Mouse (Mus musculus) forebrain, embryonic 15.5 days (tissue): ENCODE measurements at regions not wholly inside any gene's neighbourhood (a gene's known extent, or its start where the extent isn't known, plus 50 kb on each side); places are given as distances from the start of the nearest gene placed in this dataset.

Source experiments
- ATAC-seq: fragments of 200-750 bp; cut with Nextera tagmentation; replicated peaks from 2 replicates; pipeline ENCODE4 v1.8.0; 2017; ENCODE audit warnings: mild to moderate bottlenecking, moderate TSS enrichment, moderate library complexity
- H3K27ac ChIP-seq: fragments of 300-500 bp; sonication (generic); replicated peaks from 2 replicates; pipeline ENCODE4 v1.5.1; 2015; ENCODE audit warnings: mild to moderate bottlenecking, inconsistent platforms
- H3K27me3 ChIP-seq: fragments of 300-500 bp; sonication (generic); 2 replicates; pipeline ENCODE4 v1.6.1; 2015; ENCODE audit warnings: inconsistent platforms
- H3K36me3 ChIP-seq: fragments of 300-500 bp; sonication (generic); 2 replicates; pipeline ENCODE4 v1.6.1; 2015; ENCODE audit warnings: mild to moderate bottlenecking, inconsistent platforms
- H3K4me1 ChIP-seq: fragments of 300-500 bp; sonication (generic); 2 replicates; pipeline ENCODE4 v1.6.1; 2015; ENCODE audit warnings: inconsistent platforms
- H3K4me2 ChIP-seq: fragments of 300-500 bp; sonication (generic); replicated peaks from 2 replicates; pipeline ENCODE4 v1.6.1; 2015; ENCODE audit warnings: mild to moderate bottlenecking, inconsistent platforms
- H3K4me3 ChIP-seq: fragments of 300-500 bp; sonication (generic); 2 replicates; pipeline ENCODE4 v1.5.1; 2015; ENCODE audit warnings: mild to moderate bottlenecking, inconsistent platforms
- H3K9ac ChIP-seq: fragments of 300-500 bp; sonication (generic); replicated peaks from 2 replicates; pipeline ENCODE4 v1.6.1; 2015; ENCODE audit warnings: mild to moderate bottlenecking, inconsistent platforms
- H3K9me3 ChIP-seq: fragments of 300-500 bp; sonication (generic); 2 replicates; pipeline ENCODE4 v1.6.1; 2016; ENCODE audit warnings: inconsistent platforms
- WGBS: fragments of 180-500 bp; shearing (Covaris S2); methylation state at CpG from one replicate; pipeline ENCODE4 v1.1.7; 2015; ENCODE audit warnings: mixed read lengths; 5-methylcytosine and 5-hydroxymethylcytosine counted together

GRCm38 (mm10) chr1:32805890-32806630 is 259.0 kb upstream of the Gm5415 start:
- Histone ChIP-seq H3K4me3 (no peak overlapping the region), H3K27ac (no peak overlapping the region), H3K9me3 (no peaks in the 10 kb centered on the region), H3K36me3 (no peaks in the 10 kb centered on the region), H3K27me3 (no peaks in the 10 kb centered on the region), H3K4me1 (no peaks in the 10 kb centered on the region), H3K9ac (no peak overlapping the region), H3K4me2 (no peak overlapping the region)
- ATAC-seq = no peak
- 47% methylated on average over 6 of the region's 6 CpGs for WGBS

GRCm38 (mm10) chr1:32772217-32772616 is 225.1 kb upstream of the Gm5415 start:
- Histone ChIP-seq H3K4me2 (no peak overlapping the region), H3K9ac (no peak overlapping the region), H3K27me3 (no peaks in the 10 kb centered on the region), H3K27ac (no peak overlapping the region), H3K36me3 (no peaks in the 10 kb centered on the region), H3K4me3 (no peak overlapping the region), H3K4me1 (no peaks in the 10 kb centered on the region), H3K9me3 (no peaks in the 10 kb centered on the region)
- WGBS = 96% methylated on average over 10 of the region's 10 CpGs
- ATAC-seq = 0 out of 2 replicates have a peak, but pooled peaks have one; percentile 16

- no peak overlapping the region for H3K9ac ChIP-seq
- no peaks in the 10 kb centered on the region for H3K4me1 ChIP-seq
- H3K4me3 ChIP-seq = no peak overlapping the region
- H3K27ac ChIP-seq = no peak overlapping the region
- H3K9me3 ChIP-seq = no peaks in the 10 kb centered on the region
- H3K36me3 ChIP-seq = no peaks in the 10 kb centered on the region
- no peak overlapping the region for H3K4me2 ChIP-seq
- ATAC-seq = no peak
- H3K27me3 ChIP-seq = no peaks in the 10 kb centered on the region
- WGBS = 91% methylated on average over 4 of the region's 4 CpGs
These were observed 221.0 kb upstream of the Gm5415 start for GRCm38 (mm10) chr1:32768071-32768470.

- no peak overlapping the region for H3K9ac ChIP-seq
- no peak overlapping the region for H3K4me2 ChIP-seq
- H3K36me3 ChIP-seq = no peaks in the 10 kb centered on the region
- H3K27ac ChIP-seq = no peak overlapping the region
- no peaks in the 10 kb centered on the region for H3K4me1 ChIP-seq
- ATAC-seq = no peak
- H3K9me3 ChIP-seq = no peaks in the 10 kb centered on the region
- H3K27me3 ChIP-seq = no peaks in the 10 kb centered on the region
- WGBS = 93% methylated on average over 7 of the region's 7 CpGs
- H3K4me3 ChIP-seq = no peak overlapping the region
These were observed 201.1 kb upstream of the Gm5415 start for GRCm38 (mm10) chr1:32748191-32748590.

- WGBS = 81% methylated on average over 2 of the region's 2 CpGs
- H3K27me3 ChIP-seq = no peaks in the 10 kb centered on the region
- no peak for ATAC-seq
These were observed 199.2 kb upstream of the Gm5415 start for GRCm38 (mm10) chr1:32746288-32746687.

More at GRCm38 (mm10) chr1:32746288-32746687, 199.2 kb upstream of the Gm5415 start:
- H3K4me3 ChIP-seq = no peak overlapping the region
- no peaks in the 10 kb centered on the region for H3K4me1 ChIP-seq
- no peak overlapping the region for H3K4me2 ChIP-seq
- no peaks in the 10 kb centered on the region for H3K9me3 ChIP-seq
- H3K9ac ChIP-seq = no peak overlapping the region
- H3K27ac ChIP-seq = no peak overlapping the region
- H3K36me3 ChIP-seq = no peaks in the 10 kb centered on the region
